Mouse (Mus musculus): ENCODE data around the gene Nme1.
A peak's percentile ranks its signal among the peaks of the same experiment; 100 is the strongest.

Gene Nme1

DNA sequence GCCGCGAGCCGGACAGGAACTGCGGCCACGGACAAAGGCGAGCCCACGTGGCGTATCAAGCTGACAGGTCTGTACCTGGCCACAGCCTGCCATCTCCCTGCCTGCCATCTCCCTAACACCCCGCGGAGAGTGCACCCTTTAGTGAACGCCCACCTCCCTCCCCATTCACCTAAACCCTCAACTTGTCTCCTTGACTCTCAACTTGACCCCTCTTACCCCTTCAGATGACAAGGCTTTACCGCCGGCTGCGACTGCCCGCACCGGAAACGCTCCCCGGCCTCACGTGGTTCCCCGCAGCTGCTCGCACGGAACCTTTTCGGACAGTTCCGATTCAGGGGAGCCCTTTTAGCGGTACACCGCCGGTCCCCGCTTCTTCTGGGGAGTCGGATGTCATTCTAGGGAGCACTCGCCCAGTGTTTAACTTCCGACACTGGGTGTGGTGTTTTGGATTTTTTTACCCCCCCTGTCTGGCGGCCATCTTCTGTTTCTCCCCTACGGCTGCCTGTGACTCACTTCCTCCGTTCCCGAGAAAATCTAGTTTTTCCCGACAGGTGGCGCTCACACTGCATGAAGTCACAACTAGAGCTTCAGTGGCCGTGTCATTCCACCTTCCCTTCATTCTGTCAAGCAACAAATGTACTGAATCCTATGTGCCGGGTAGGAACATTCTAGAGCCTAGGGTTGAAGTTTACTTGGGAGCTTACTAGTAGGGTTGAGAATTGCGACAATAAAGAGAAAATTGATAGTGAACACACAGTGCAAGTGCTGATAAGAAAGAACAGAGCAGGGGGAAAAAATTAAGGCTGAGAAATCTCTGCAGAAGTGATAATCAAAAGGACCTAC lies at the start of gene Nme1, which contains the start of gene Gm20390:
Gene Nme1, minus strand, starts transcription at position 517 of the 843 bp plus-strand sequence.
Gene Gm20390, minus strand, starts transcription at position 289 of the 843 bp plus-strand sequence.
- peak; percentile 99 for DNase-seq (ENCODE audit: extremely low spot score, low spot score)

DNA sequence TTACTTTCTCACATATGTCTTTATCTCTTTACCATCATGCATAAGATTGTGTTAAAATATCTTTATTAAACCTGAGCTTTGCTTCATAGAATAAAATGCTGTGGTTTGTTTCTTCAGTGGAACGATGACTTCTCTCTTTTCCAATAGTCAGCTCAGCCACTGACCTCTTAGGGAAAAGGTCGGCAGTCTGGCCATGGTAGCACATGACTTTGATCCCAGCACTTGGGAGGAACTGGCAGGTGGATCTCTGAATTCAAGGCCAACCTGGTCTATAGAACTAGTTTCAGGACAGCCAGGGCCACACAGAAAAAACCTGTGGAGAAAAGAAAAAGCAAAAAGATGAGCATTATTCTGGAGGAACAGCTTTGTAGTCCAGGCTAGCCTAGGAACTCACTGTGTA lies 35.0 kb upstream of the Nme1 start:
- DNase-seq (ENCODE audit: extremely low spot score, low spot score) = no peak

DNA sequence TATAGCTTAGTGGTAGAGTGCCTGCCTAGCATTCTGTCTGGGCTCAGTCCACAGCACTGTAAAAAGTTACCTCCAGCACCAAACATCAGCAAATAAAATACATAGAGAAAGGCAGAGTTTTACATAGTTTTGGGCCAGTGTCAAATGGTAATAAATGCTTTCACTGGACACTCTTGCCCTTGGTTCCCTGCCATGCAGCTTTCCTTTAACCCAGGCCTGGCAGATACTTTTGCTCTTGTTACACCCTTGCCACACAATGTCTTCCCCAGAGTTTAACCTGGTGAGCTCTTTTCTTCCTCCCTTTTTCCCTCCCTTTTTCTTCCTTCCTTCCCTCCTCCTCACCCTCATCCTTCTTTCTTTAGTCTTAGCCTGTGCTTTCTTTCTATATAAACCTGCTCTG lies 31.0 kb upstream of the Nme1 start:
- no peak for DNase-seq (ENCODE audit: extremely low spot score, low spot score)

DNA sequence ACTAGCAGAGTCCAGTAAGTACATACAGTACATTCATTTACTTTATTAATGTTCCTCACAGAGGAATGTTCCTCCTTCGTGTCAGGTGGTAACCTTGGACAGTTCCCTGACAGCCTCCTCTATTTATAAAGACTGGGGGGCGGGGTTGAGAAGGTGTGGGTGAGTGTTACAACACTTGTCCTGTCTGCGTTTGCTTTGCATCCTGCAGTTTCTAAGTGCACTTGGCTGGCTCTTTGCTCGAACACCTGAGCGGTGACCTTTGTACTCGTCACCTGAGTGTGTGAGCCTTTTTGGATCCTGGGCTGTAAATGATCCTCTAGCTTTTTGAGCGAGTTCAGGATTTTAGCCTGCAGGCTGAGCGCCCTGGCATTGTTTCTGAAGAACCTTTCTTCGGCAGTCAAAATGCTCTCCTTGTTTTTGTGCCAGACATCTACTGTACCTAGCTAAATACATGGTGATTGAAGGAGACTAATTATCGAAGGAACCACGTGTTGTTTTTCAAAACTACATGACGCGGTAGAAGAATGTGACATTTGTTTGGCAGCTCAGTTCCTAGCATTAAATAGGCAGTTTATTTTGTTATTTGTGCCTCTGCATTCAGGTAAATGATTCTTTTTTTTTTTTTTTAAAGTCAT lies 28.9 kb upstream of the Nme1 start:
- no peak for DNase-seq (ENCODE audit: extremely low spot score, low spot score)

DNA sequence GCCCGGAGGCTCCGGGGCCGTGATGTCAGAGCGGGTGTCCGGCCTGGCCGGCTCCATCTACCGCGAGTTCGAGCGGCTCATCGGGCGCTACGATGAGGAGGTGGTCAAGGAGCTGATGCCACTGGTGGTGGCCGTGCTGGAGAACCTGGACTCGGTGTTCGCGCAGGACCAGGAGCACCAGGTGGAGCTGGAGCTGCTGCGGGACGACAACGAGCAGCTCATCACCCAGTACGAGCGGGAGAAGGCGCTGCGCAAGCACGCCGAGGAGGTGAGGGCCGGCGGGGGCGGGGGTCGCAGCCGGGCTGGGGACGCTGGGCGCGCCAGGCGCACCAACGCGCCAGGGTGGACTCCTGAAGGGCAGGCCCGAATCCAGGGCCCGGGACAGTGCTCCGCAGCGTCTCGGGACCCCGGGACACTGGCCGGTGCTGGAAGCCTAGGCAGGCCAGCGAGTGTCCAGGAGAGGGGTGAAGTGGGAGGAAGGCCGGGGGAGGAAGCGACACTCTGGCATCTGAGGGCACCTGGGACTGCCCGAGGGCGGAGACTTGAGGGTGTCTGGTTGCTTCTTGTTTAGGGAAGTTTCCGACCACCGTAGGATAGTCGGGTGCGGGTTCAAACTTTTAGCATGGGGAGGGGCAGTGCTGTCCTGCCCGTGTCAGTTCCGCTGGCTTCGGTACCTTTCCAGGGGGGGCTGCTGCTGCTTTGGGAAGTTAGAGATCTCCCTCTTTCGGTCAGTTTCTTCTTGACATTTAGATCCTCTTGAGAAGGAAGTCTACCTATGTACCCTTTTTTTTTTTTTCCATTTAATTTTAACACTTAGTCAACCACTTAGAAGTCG lies 28.2 kb upstream of the Nme1 start:
- DNase-seq (ENCODE audit: extremely low spot score, low spot score) = peak; percentile 81

DNA sequence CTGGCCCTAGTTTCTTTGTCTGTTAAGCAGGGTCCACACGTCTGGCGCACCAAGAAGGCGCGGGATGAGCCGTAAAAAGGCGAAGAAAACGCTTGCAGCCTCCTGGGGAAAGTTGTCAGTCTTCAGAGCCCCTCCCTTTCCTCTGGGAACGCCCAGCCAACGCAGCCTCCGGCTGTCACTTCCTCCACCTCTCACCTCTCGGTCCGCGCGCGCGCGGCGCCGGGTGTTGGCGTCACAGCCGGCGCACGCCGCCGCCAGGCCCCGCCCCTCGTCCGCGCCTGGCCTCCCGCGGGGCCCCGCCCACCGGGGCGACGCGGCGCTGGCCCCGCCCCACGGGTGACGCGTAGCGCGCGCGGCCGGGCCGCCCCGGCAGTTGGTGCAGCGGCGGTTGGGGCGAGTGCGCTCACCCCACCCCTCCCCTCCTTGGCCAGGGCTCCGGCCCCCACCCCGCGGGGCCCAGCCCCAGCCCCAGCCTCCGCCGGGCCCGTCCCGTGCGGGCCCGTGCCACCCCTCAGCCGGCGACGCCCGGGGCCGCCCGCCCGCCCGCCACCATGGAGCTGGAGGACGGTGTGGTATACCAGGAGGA lies 27.5 kb upstream of the Nme1 start, which contains the start of gene Spag9:
Gene Spag9, plus strand, starts transcription at position 372 of the 586 bp plus-strand sequence.
- peak; percentile 91 for DNase-seq (ENCODE audit: extremely low spot score, low spot score)

DNA sequence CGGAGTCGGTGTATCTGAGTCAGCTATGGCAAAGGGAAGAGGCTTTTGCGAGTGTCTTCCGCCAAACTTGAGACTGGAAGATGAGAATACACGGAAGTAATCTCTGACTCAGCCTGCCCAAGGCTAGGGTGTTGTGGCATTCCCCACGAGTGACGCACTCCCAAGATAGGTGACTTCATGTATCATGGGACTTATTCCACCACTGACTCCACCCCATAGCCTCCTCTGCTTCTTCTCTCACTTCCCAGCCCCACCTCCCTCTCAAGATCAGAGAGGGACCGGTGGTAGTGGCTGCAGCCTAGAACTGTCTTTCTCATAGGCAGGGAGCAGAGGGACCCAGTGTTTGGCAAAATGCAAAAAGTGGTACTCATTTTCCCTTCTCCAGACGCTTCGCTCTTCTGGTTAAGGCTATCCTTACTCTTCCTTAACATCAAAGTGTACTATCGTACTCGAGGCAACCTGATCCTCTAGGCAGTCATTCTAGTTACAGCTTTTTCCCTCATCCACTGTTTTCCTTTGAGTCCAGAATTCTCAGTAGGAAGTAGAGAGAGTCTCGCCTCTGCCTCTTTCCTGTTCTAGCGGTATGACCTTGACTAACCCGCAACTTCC lies 26.9 kb upstream of the Nme1 start:
- peak; percentile 40 for DNase-seq (ENCODE audit: extremely low spot score, low spot score)

DNA sequence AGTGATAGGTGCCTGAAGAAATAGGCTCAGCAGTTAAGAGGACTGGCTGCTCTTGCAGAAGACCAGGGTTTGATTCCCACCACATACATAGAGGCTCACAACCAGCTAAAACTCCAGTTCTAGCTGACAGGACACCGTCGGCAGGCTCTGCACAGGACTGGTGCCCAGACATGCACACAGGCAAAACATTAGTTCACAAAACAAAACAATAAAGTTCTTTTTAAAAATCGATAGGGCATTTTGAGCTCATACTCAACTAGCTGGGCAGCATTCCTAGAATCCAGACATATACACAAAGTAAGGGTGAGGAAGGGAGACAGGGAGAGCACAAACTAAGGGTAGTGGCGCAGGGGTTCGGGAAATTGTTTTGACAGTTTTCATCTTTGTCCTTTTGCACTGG lies 26.2 kb upstream of the Nme1 start:
- no peak for DNase-seq (ENCODE audit: extremely low spot score, low spot score)

DNA sequence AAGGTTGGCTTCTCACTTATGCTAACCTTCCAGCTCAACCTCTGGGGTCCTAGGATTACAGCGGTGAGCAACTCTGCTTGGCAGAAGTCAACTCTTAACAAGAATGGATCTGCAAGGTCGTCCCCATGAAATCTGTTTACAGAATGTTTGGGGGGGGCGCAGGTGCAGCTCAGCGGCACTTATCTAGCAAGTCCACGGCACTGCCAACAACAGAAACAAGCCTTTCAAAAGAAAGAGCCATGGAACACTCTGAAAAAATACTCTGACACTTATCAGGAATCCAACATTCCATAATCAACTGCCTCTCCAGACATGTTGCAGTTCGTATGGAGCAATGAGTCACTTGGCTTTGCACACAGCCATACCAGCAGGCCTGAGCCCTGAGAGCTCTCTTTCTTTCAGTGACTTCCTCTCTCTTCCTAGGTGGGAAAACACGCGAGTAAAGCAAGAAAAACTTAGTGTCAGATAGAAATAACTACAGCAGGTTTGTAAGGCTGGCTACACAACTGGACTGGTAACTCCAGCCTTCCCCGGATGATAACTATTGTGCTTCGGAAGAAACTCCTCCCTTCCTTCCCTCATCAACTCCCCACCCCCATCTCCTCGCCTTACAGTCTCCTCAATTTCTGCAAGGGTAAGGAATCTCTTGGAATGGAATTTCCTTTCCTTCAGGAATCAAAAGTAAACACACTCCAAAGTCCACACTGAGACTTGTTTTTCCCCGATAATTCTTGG lies 20.2 kb upstream of the Nme1 start:
- no peak for DNase-seq (ENCODE audit: extremely low spot score, low spot score)

DNA sequence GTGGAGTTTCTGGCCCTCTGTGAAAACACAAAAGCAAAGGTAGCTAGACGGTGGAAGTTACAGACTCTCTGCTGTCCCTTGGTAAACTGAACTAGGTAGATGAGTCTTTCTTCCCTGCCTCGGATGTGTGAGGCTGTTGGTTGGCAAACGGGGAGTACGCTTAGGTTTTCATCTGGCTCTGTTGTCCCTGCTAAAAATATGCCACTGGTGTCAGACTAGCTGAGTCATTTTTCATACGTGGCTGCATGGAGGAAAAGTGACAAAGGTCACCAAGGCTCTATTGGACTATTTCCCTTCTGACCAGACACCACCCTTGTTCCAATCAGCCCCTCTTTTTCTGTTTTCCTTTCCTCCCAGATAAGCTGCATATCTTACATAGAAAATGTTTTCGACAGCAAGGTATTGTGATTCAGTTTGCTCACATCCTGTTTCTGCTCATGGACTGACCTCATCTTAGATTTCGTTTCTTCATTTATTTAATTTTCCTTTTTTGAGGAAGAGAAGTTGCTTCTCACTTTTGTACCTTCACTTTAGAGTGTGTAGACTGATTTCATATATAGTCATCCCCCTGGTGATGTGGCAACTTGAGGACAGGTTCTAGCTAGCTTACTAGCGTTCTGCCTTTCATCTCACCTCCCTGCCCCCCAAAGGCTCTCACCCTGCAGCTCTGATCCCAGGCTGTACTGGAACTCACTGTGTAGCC lies 19.5 kb upstream of the Nme1 start:
- DNase-seq (ENCODE audit: extremely low spot score, low spot score) = no peak

DNA sequence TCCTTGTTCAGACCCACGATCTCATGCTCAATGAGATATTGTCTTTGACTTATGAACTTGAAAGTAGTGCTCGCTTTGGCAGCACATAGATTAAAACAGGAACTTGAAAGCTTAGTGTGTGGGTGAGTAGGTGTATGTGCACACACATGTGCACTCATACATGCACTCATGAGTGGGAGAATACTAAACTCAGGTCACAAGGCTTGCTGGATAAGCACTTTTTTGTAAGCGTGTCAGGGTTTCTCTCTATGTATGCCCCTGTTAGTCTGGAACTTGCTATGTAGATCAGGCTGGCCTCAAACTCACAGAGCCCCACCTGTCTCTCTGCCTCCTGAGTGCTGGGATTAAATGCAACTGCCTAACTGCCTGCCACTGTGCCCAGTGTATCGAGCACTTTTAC lies 18.7 kb upstream of the Nme1 start:
- DNase-seq (ENCODE audit: extremely low spot score, low spot score) = no peak

DNA sequence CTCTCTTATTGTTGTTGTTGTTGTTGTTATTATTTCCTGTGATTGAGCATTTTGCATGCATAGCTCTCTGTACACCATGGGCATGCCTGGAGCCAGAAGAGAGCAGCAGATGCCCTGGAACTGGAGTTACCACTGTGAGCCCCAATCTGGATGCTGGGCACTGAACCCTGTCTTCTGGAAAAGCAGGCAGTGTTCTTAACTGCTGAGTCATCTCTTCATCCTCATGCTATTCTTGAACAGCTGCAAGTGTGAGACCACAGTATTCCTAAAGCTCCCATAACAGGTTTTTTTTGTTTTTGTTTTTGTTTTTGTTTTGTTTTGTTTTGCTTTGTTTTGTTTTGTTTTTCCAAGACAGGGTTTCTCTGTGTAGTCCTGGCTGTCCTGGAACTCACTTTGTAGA lies 18.0 kb upstream of the Nme1 start:
- DNase-seq (ENCODE audit: extremely low spot score, low spot score) = no peak

DNA sequence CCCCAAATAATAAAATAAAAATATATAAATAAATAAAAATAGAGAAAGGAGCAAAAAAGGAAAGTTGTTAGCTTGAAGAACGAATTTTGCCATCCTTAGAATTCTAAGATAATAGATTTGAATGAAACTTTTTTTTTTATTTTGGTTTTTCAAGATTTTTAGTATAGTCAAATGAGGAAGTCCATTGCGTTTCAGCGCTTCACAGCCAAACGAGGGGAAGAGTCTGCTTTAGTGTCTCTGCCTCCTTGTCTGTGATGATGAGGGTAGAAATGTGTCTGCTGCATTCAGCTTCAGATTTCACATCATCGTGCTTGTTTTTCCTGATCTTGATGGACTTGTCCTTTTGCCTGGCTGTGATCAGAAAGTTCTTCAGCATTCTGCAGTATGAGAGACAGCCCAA lies 16.9 kb upstream of the Nme1 start:
- no peak for DNase-seq (ENCODE audit: extremely low spot score, low spot score)

DNA sequence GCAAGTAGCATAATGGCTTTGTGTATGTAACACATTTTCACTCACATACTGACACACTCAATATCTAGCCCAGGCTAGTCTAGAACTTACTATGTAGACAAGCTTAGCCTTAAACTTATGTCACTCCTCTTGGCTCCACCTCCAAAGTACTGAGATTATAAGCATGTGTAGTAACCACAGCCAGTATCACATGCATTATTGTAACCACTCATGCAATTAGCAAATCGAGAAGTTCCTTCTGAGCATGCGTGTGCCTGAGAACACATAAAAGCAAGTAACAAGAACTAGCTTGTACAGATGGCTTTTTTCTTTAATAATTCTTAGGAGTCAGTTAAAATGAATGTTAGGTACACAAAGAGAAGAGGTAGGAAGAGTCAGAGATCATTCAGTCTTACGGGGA lies 16.3 kb upstream of the Nme1 start:
- no peak for DNase-seq (ENCODE audit: extremely low spot score, low spot score)

DNA sequence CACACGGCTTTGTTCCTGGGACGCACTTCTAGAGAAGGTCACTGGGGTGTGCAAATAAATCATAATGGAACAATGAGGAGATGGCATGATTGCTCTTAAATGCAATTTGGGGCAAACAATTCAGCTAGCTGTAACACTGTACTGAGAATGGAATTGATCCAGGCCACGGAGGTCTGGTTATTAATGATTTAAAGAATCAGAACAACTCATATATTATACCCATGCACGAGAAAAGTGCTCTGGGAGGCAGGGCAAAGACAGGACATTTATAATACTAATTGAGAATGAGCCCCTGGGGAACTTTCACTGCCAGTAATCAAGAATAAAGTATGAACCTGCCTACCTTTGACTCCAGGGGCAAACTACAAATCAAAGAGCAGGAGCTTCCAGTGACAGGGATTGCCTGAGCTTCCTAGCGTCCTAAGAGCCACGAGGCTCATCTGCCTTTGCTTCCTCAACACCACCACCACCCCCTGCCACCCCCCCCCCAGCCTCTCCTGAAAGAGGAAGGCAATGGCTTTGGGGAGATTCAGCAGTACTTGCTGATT lies 11.3 kb upstream of the Nme1 start:
- no peak for DNase-seq (ENCODE audit: extremely low spot score, low spot score)

DNA sequence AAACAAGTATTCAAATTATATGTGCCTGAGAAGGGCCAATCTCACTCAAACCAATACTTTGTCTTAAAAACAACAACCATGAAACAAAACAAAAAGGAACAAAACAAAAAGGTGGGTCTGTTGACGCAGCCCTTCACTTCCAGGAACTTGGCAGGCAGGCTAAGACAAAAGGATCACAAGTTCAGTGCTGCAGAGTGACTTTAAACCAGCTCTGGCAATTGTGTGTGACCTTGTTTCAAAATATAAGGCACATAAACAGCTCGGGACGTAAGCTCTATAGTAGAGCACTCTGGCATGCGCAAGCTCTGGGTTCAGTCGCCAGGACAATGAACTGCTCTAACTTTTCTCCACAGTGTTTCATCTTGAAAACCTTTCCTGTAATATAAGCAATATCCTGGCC lies 4.6 kb upstream of the Nme1 start:
- no peak for DNase-seq (ENCODE audit: extremely low spot score, low spot score)

DNA sequence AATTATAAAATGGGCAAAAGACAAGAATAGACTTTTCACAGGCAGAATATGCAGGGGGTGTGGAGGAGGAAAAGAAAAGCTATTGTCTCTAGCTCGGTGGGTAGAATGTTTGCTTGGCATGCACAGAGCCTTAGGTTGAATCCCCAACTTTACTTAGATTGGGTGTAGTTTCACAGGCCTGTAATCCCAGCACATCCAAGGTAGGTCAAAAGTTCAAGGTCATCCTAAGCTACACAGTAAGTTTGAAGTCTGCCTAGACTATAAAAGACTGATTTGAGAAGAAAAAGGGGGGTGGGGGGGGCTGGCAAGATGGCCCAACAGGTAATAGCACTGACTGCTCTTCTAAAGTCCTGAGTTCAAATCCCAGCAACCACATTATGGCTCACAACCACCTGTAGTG lies 1.5 kb upstream of the Nme1 start:
- no peak for DNase-seq (ENCODE audit: extremely low spot score, low spot score)

DNA sequence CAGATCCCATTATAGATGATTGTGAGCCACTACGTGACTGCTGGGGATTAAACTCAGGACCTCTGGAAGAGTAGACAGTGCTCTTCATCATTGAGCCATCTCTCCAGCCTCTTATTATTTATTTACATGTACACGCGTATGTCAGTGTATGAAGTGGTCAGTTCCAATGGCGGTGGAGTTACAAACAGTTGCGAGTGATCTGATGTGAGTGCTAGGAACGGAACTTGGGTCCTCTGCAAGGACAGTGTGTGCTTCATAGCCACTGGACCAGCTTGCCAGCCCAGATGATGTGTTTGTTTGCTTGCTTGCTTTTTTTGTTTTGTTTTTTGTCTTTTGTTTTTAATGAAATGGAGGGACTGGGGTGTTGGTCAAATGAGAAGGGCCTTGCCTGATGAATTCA lies 850 bp upstream of the Nme1 start:
- DNase-seq (ENCODE audit: extremely low spot score, low spot score) = no peak

DNA sequence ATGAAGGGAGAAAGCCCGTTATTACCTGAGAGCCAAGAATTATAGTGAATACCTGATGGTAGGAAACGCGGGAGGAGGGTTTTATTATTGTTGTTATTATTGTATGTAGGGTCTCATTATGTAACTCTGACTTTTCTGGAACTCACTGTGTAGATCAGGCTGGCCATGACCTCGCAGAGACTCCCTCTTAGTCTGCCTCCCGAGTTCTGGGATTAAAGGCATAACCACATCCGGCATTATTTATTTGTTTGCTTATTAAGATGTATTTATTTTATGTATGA lies 467 bp upstream of the Nme1 start:
- no peak for DNase-seq (ENCODE audit: extremely low spot score, low spot score)

DNA sequence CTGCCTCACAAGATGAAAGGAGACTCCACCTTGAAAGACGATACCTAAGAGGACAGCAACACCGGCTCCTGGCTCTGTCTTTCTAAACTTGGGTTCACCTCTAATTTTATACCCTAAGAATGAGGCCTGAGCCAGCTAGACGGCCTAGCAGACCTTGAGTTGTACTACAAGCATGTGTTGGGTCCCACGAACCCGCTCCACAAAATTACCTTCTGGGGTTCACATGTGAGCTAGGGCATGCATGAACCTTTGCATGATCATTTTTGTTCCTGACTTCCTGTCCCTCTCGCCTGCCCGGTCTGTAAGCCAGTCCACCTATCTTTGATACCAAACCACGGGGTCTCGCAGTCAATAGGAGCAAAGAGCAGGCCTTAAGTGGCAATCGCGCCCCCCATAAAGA lies 940 bp downstream of the Nme1 start:
- peak; percentile 48 for DNase-seq (ENCODE audit: extremely low spot score, low spot score)
